Mouse (Mus musculus) neural tube, embryonic 15.5 days (tissue): ENCODE measurements around the gene Sall4. TPM values are rescaled to one million over a fixed set of nuclear protein-coding genes. Genes with fewer than 3 reads are reported as not detected.

ENCODE experiments used
- ATAC-seq: fragments of 200-750 bp; cut with Nextera tagmentation; 2 replicates; pipeline ENCODE4 v1.8.0; 2017; ENCODE audit warnings: mild to moderate bottlenecking, moderate TSS enrichment, moderate library complexity; ENCODE audit not compliant: low FRiP score
- H3K27ac ChIP-seq: fragments of 300-500 bp; sonication (generic); replicated peaks from 2 replicates; pipeline ENCODE4 v1.5.1; 2015; ENCODE audit warnings: mild to moderate bottlenecking, inconsistent platforms
- H3K27me3 ChIP-seq: fragments of 300-500 bp; sonication (generic); replicated peaks from 2 replicates; pipeline ENCODE4 v1.6.1; 2015; ENCODE audit warnings: inconsistent platforms
- H3K36me3 ChIP-seq: fragments of 300-500 bp; sonication (generic); 2 replicates; pipeline ENCODE4 v1.6.1; 2015; ENCODE audit warnings: inconsistent platforms
- H3K4me1 ChIP-seq: fragments of 300-500 bp; sonication (generic); 2 replicates; pipeline ENCODE4 v1.6.1; 2015; ENCODE audit warnings: inconsistent platforms
- H3K4me2 ChIP-seq: fragments of 300-500 bp; sonication (generic); 2 replicates; pipeline ENCODE4 v1.6.1; 2015; ENCODE audit warnings: inconsistent platforms, mild to moderate bottlenecking, moderate library complexity
- H3K4me3 ChIP-seq: fragments of 300-500 bp; sonication (generic); replicated peaks from 2 replicates; pipeline ENCODE4 v1.5.1; 2015; ENCODE audit warnings: mild to moderate bottlenecking, inconsistent platforms
- H3K9ac ChIP-seq: fragments of 300-500 bp; sonication (generic); replicated peaks from 2 replicates; pipeline ENCODE4 v1.6.1; 2015; ENCODE audit warnings: mild to moderate bottlenecking, inconsistent platforms
- H3K9me3 ChIP-seq: fragments of 300-500 bp; sonication (generic); replicated peaks from 2 replicates; pipeline ENCODE4 v1.6.1; 2016; ENCODE audit warnings: inconsistent platforms
- WGBS: fragments of 180-500 bp; shearing (Covaris S2); methylation state at CpG from one replicate; pipeline ENCODE4 v1.1.7; 2015; ENCODE audit warnings: mixed read lengths; 5-methylcytosine and 5-hydroxymethylcytosine counted together
- polyA plus RNA-seq: library from polyadenylated mRNA; unstranded; fragments of >200 nt; fragmentation: Nextera tagmentation; extraction: Ambion mirVana; gene quantifications from 2 replicates; pipeline ENCODE4 v1.2.1, GENCODE M21; 2015

The Sall4 gene
- 0.49 and 0.72 TPM in 2 replicates for polyA plus RNA-seq

DNA sequence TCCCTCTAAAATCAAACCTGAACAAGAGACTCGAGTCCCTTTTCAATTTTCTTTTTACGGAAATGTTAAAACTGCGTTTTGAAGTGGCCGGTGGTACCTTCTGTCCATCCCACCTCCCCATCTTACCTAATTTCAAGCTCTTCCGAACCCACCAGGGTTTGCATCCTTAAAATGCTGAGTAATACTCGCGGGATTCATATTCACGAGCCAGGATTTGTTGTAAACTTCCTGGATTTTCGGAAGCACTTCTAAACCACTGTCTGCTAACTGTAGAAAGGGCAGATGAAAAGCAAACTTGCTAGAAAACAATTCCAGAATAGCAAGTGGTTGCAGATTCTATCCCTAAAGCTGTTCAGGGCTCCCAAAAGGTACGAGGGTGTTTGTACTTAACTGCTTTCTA is at the start of gene Sall4:
TSS of gene Sall4 (minus strand) at position 362 of the 400 bp plus-strand sequence.
- WGBS, result 19% methylated on average over 10 of the region's 10 CpGs
- no peak within 1 kb of the TSS for H3K27ac ChIP-seq
- peak within 1 kb of the TSS; percentile 54 for H3K9ac ChIP-seq

DNA sequence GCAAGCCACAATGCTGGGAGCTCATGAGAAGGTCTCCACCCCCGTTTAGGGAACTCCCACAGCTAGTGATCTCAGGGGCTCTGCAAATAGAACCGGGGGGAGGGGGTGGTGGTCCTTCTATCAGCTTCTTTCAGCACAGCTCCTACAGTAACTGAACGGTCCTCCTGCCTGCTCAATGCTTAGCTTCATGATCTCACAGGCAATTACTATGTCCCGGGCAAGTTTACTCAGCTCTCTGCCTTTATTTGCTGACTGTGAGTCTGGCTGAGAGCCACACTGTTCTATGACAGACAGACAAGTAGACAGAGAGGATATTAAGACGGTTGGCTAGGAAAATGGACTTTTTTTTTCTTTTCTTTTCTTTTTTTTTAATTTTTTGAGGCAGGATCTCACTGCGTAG is 45.5 kb upstream of the Sall4 start:
- no peaks in the 10 kb centered on the region for H3K9me3 ChIP-seq
- no peaks in the 10 kb centered on the region for H3K36me3 ChIP-seq

More for the DNA sequence above, at the start of gene Sall4:
- Histone ChIP-seq H3K27me3 (peaks cover 49% of the 10 kb centered on the region), H3K4me3 (peak within 1 kb of the TSS; percentile 52), H3K4me1 (peaks cover 45% of the 10 kb centered on the region), H3K9me3 (no peaks in the 10 kb centered on the region), H3K36me3 (no peaks in the 10 kb centered on the region), H3K4me2 (peak within 1 kb of the TSS; percentile 94)
- ATAC-seq, result no peak

GRCm38 (mm10) chr2:168809895-168810294 is 42.2 kb upstream of the Sall4 start:
- no peaks in the 10 kb centered on the region for H3K36me3 ChIP-seq
- H3K9ac ChIP-seq, result no peak overlapping the region
- H3K4me2 ChIP-seq, result peak overlapping the region; percentile 41
- peaks cover 15% of the 10 kb centered on the region; the same call in 1 of the 2 replicates for H3K4me1 ChIP-seq
- no peak overlapping the region for H3K27ac ChIP-seq
- H3K4me3 ChIP-seq, result no peak overlapping the region
- H3K27me3 ChIP-seq, result peaks cover 8% of the 10 kb centered on the region; the same call in 1 of the 2 replicates
- ATAC-seq, result no peak
- no peaks in the 10 kb centered on the region for H3K9me3 ChIP-seq
- WGBS, result 6% methylated on average over 14 of the region's 14 CpGs

More for the DNA sequence above, 45.5 kb upstream of the Sall4 start:
- Histone ChIP-seq H3K9ac (no peak overlapping the region), H3K4me1 (peaks cover 10% of the 10 kb centered on the region; the same call in 1 of the 2 replicates), H3K27ac (no peak overlapping the region), H3K4me3 (no peak overlapping the region), H3K4me2 (no peak overlapping the region), H3K27me3 (peaks cover 5% of the 10 kb centered on the region; the same call in 1 of the 2 replicates)
- WGBS, result 44% methylated on average over 6 of the region's 6 CpGs
- no peak for ATAC-seq

DNA sequence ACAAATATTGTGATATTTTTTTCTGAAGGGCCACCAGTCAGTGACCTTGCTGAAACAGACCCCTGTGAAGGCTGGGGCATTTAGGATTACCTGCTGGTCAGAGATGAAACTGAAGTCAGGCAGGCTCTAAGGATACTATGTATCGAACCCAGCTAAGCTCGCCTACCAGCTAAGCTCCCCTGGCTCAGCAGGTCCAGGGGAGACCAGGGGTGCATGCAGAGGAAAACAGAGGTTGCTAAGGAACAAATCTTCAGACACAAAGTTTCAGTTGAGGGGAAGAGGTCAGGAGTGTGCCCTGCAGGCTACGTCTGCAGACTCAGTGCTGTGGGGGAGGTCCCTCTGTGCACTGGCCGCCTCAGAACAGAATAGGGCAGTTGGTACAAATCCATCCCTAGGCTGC is 39.9 kb upstream of the Sall4 start:
- Histone ChIP-seq H3K4me1 (peaks cover 15% of the 10 kb centered on the region; the same call in 1 of the 2 replicates), H3K27me3 (peaks cover 8% of the 10 kb centered on the region; the same call in 1 of the 2 replicates), H3K36me3 (no peaks in the 10 kb centered on the region), H3K4me2 (no peak overlapping the region), H3K9me3 (no peaks in the 10 kb centered on the region), H3K4me3 (no peak overlapping the region), H3K27ac (no peak overlapping the region), H3K9ac (no peak overlapping the region)
- no peak for ATAC-seq
- WGBS, result 36% methylated on average over 4 of the region's 4 CpGs

- Histone ChIP-seq H3K27me3 (peaks cover 3% of the 10 kb centered on the region; the same call in 1 of the 2 replicates), H3K4me3 (no peak overlapping the region), H3K36me3 (no peaks in the 10 kb centered on the region), H3K4me1 (0 out of 2 replicates have a peak, but pooled peaks cover 4% of the 10 kb centered on the region), H3K27ac (no peak overlapping the region), H3K4me2 (no peak overlapping the region), H3K9me3 (no peaks in the 10 kb centered on the region), H3K9ac (no peak overlapping the region)
- WGBS, result 3% methylated on average over 4 of the region's 4 CpGs
- ATAC-seq, result no peak
Measured at GRCm38 (mm10) chr2:168803849-168804248, 36.1 kb upstream of the Sall4 start.

- H3K9me3 ChIP-seq, result no peaks in the 10 kb centered on the region
- ATAC-seq, result no peak
- H3K36me3 ChIP-seq, result no peaks in the 10 kb centered on the region
- WGBS, result 89% methylated on average over 12 of the region's 12 CpGs
- H3K4me3 ChIP-seq, result no peak overlapping the region
- H3K4me2 ChIP-seq, result no peak overlapping the region
- no peak overlapping the region for H3K9ac ChIP-seq
- 0 out of 2 replicates have a peak, but pooled peaks cover 3% of the 10 kb centered on the region for H3K4me1 ChIP-seq
- H3K27ac ChIP-seq, result no peak overlapping the region
- H3K27me3 ChIP-seq, result no peaks in the 10 kb centered on the region
Measured at GRCm38 (mm10) chr2:168799326-168799725, 31.6 kb upstream of the Sall4 start.

DNA sequence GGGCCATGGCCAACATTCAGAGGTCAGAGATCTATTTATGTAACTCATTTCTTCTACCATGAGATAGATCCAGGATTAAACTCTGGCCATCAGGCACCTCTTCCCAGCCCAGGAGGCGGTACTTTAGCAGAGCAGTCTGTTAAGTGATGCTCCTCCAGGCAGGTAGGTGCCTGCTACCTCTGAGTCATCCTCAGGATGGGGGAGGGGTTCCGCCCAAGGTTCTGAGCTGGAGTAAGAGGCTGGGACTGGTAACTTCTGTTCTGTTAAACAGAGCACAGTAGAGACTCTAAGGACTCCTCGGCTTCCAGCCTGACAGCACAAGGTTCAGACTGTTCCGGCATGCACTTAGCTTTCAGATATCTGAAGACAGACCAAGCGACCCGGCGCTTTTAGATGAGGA is 31.2 kb upstream of the Sall4 start:
- Histone ChIP-seq H3K9ac (no peak overlapping the region), H3K27ac (no peak overlapping the region), H3K27me3 (no peaks in the 10 kb centered on the region), H3K4me1 (0 out of 2 replicates have a peak, but pooled peaks cover 3% of the 10 kb centered on the region), H3K4me3 (no peak overlapping the region), H3K4me2 (no peak overlapping the region), H3K36me3 (no peaks in the 10 kb centered on the region), H3K9me3 (no peaks in the 10 kb centered on the region)
- ATAC-seq, result no peak
- 90% methylated on average over 7 of the region's 7 CpGs for whole genome bisulfite sequencing

- no peak overlapping the region for H3K4me3 ChIP-seq
- 57% methylated on average over 4 of the region's 4 CpGs for WGBS
- H3K27me3 ChIP-seq, result no peaks in the 10 kb centered on the region
- no peaks in the 10 kb centered on the region for H3K36me3 ChIP-seq
- H3K4me2 ChIP-seq, result no peak overlapping the region
- H3K27ac ChIP-seq, result no peak overlapping the region
- H3K9me3 ChIP-seq, result no peaks in the 10 kb centered on the region
- H3K4me1 ChIP-seq, result peaks cover 5% of the 10 kb centered on the region; the same call in 1 of the 2 replicates
- no peak overlapping the region for H3K9ac ChIP-seq
- ATAC-seq, result no peak
Measured at GRCm38 (mm10) chr2:168791115-168791802, 23.5 kb upstream of the Sall4 start.

- Histone ChIP-seq H3K4me3 (no peak overlapping the region), H3K4me1 (peaks cover 2% of the 10 kb centered on the region; the same call in 1 of the 2 replicates), H3K9ac (no peak overlapping the region), H3K4me2 (no peak overlapping the region), H3K27me3 (no peaks in the 10 kb centered on the region), H3K36me3 (no peaks in the 10 kb centered on the region), H3K27ac (no peak overlapping the region), H3K9me3 (no peaks in the 10 kb centered on the region)
- ATAC-seq, result no peak
- 96% methylated on average over 9 of the region's 9 CpGs for WGBS
Measured at GRCm38 (mm10) chr2:168786174-168786573, 18.4 kb upstream of the Sall4 start.

DNA sequence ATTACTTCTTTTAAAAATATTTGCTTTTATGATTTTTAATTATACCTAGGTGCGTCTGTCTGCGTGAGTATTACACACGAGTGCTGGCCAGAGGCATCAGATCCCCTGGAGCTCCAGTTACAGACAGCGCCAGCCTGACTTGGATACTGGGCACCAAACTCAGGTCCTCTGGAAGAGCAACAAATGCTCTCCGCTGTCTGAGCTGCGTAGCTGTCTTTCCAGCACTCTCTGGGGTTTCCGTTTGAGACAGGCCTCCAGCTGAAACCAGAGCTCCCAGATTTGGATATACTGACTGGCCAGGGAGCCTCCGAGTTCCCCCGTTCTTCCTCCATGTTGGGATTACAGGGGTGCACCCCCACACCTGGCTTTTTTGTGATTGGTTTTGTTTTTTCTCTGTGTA is 12.9 kb upstream of the Sall4 start:
- Histone ChIP-seq H3K4me2 (no peak overlapping the region), H3K27me3 (no peaks in the 10 kb centered on the region), H3K9ac (no peak overlapping the region), H3K36me3 (no peaks in the 10 kb centered on the region), H3K27ac (no peak overlapping the region), H3K9me3 (no peaks in the 10 kb centered on the region), H3K4me3 (no peak overlapping the region), H3K4me1 (peaks cover 11% of the 10 kb centered on the region)
- WGBS, result 37% methylated on average over 9 of the region's 9 CpGs
- no peak for ATAC-seq

DNA sequence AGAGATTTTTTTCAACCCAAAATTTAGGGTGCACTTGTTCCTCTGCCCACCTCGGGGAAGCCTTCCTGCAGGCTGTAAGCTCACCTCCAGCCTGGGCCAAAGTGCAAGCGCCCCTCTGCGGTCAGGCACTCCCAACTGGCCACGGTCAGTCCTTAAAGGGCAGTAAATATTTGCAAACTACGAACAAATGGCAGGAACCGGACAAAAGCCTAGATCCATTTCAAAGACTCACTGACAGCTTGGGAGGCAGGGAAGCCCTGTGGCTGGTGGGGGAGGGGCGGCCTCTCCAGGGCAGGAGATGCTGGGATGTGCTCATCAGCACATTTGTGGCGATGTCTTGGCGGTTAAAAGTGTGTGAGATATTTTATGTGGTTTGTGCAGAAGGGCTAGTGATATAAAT is 12.3 kb upstream of the Sall4 start:
- no peak for ATAC-seq
- no peak overlapping the region for H3K4me3 ChIP-seq
- H3K9ac ChIP-seq, result no peak overlapping the region
- whole genome bisulfite sequencing, result 5% methylated on average over 9 of the region's 9 CpGs
- H3K4me2 ChIP-seq, result no peak overlapping the region
- no peaks in the 10 kb centered on the region for H3K27me3 ChIP-seq
- no peak overlapping the region for H3K27ac ChIP-seq
- no peaks in the 10 kb centered on the region for H3K36me3 ChIP-seq
- H3K9me3 ChIP-seq, result no peaks in the 10 kb centered on the region
- H3K4me1 ChIP-seq, result peaks cover 11% of the 10 kb centered on the region

DNA sequence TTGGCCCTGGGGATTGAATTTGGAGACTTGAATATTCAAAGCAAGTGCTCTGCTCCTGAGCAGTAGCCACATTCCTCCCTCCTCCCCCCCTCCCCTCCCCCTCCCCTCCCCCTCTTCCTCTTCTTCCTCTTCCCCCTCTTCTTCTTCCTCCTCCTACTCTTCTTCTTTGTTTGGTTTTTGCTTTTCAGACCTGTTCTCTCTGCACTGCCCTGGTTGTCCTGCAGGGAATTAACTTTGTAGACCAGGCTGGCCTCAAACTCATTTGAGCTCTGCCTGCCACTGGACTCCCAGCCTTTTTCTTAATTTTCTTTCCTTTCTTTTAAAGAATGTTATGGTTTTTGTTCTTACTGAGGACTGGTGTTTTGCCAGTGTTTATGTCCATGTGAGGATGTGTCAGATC is 9.7 kb upstream of the Sall4 start:
- H3K9ac ChIP-seq, result no peak overlapping the region
- no peak overlapping the region for H3K4me2 ChIP-seq
- ATAC-seq, result no peak
- no peaks in the 10 kb centered on the region for H3K9me3 ChIP-seq
- no peaks in the 10 kb centered on the region for H3K27me3 ChIP-seq
- H3K27ac ChIP-seq, result no peak overlapping the region
- H3K4me1 ChIP-seq, result peaks cover 11% of the 10 kb centered on the region
- no peaks in the 10 kb centered on the region for H3K36me3 ChIP-seq
- no peak overlapping the region for H3K4me3 ChIP-seq
